Mouse (Mus musculus): ENCODE data around the gene Olfr681. TPM values are rescaled to one million over a fixed set of nuclear protein-coding genes. Genes with fewer than 3 reads are reported as not detected.
"Not testable (repeated sequence)": the region's sequence is repeated elsewhere in the genome, so short reads cannot be mapped to it uniquely, and the experiment has no call there.

Olfr681 gene
- not detected for total RNA-seq (2022)

DNA sequence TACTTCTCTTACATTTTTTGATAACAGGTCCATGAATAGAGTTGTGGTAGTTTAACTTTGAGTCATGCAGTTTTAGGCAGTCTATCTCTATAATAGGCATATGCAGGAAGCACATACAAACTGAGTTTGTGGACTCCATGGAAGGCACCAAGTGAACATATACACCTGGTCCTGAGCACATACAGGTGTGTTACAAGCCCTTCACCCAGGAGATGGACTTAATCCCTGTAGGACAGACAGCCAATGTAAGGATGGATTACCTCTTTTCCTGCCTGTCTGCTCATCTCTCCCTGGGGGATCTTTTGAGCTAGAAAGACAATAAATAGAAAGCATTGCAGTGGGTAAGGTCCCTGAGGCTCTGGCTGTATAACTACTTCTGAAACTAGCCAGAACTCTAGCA lies at the start of gene Olfr681:
Gene Olfr681 (plus strand): TSS at position 301 of the 400 bp plus-strand sequence.
- DNase-seq (ENCODE audit: low spot score in 2 of 2) = no peak

DNA sequence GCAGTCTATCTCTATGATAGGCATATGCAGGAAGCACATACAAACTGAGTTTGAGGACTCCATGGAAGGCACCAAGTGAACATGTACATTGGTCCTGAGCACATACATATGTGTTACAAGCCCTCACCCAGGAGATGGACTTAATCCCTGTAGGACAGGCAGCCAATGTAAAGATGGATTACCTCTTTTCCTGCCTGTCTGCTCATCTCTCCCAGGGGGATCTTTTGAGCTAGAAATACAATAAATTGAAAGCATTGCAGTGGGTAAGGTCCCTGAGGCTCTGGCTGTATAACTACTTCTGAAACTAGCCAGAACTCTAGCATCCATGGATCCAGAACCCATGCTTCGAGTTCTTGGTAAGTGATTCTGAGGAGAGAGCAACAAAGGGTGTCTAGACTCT lies 35.7 kb upstream of the Olfr681 start, which contains the start of gene Olfr679:
Gene Olfr679 (plus strand): TSS at position 301 of the 400 bp plus-strand sequence.
- no peak for DNase-seq (ENCODE audit: low spot score in 2 of 2)

DNA sequence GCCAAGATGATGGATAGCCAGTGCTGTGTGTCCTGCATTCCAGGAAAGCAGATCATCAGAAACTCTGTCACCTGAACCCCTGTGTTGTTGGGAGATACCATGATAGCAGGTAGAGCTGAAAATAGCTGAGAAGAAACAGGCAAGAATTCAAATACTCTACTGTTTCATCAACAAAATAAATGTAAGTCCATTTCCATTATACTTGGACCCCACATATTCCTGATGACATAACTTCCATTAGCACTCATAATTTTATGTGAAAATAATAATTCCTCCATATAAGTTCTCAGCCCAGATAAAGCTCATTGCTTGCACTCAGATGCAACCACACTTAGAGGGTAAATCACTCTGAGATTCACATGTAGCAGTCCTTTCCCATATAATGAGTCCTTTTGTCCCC lies 23.9 kb upstream of the Olfr681 start, which contains the start of gene Olfr680-ps1:
Gene Olfr680-ps1 (minus strand): TSS at position 101 of the 400 bp plus-strand sequence.
- DNase-seq (ENCODE audit: low spot score in 2 of 2) = not testable (repeated sequence)

DNA sequence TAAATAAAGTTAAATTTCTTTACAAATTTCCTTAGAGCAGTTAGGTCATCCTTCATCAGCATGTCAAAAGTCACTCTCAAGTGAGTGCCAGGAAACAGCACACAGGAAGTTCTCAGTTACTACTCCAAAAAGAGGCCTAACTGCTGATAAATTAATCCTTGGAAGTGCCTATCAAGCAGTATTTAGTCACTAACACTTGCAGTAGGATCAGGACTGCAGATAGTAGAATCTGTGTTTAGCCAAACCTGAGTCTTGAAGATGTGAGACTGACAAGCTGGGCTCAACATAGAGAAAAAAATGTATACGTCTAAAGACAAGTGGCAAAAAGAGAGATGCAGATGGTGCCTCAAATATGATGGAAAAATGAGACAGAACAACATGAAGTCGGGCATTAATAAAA lies 24.6 kb downstream of the Olfr681 start:
- DNase-seq (ENCODE audit: low spot score in 2 of 2) = no peak

GRCm38 (mm10) chr7:105146912-105147311 lies 30.3 kb downstream of the Olfr681 start, which contains the start of gene Olfr683:
TSS of gene Olfr683 (minus strand) at chr7:105147012.
- no peak for DNase-seq (ENCODE audit: low spot score in 2 of 2)

- DNase-seq (ENCODE audit: low spot score in 2 of 2) = no peak
These were observed 46.9 kb downstream of the Olfr681 start, which contains the start of gene Olfr684 for GRCm38 (mm10) chr7:105163553-105163952. TSS of gene Olfr684 (minus strand) at chr7:105163653.

- DNase-seq (ENCODE audit: low spot score in 2 of 2) = no peak
These were observed 54.1 kb downstream of the Olfr681 start for GRCm38 (mm10) chr7:105170773-105171172.

Other genes starting within 250 kb of the Olfr681 start
- gene Olfr665, start 238.8 kb upstream of the Olfr681 start, total RNA-seq (2022) = not detected
- gene Olfr666, start 220.9 kb upstream of the Olfr681 start, total RNA-seq (2022) = not detected
- gene Olfr667, start 195.4 kb upstream of the Olfr681 start, total RNA-seq (2022) = not detected
- not detected for gene Olfr668, start 188.8 kb upstream of the Olfr681 start, total RNA-seq (2022)
- not detected for gene Olfr669, start 182.6 kb upstream of the Olfr681 start, total RNA-seq (2022)
- not detected for gene Olfr670, start 154.2 kb upstream of the Olfr681 start, total RNA-seq (2022)
- not detected for gene Olfr671, start 137.7 kb upstream of the Olfr681 start, total RNA-seq (2022)
- not detected for gene Olfr672, start 114.8 kb upstream of the Olfr681 start, total RNA-seq (2022)
- not detected for gene Olfr675, start 88.4 kb upstream of the Olfr681 start, total RNA-seq (2022)
- not detected for gene Olfr676, start 84.1 kb upstream of the Olfr681 start, total RNA-seq (2022)
- gene Olfr677, start 65.5 kb upstream of the Olfr681 start, total RNA-seq (2022) = not detected
- gene Olfr678, start 52.4 kb upstream of the Olfr681 start, total RNA-seq (2022) = not detected
- gene Olfr679, start 35.6 kb upstream of the Olfr681 start, total RNA-seq (2022) = not detected
- gene Olfr680-ps1, start 24.0 kb upstream of the Olfr681 start, total RNA-seq (2022) = not detected
- not detected for gene Olfr683, start 30.2 kb downstream of the Olfr681 start, total RNA-seq (2022)
- gene Olfr684, start 46.8 kb downstream of the Olfr681 start, total RNA-seq (2022) = not detected
- not detected for gene Olfr685, start 69.2 kb downstream of the Olfr681 start, total RNA-seq (2022)
- not detected for gene Olfr686, start 90.6 kb downstream of the Olfr681 start, total RNA-seq (2022)
- not detected for gene Olfr688, start 171.3 kb downstream of the Olfr681 start, total RNA-seq (2022)
- not detected for gene Olfr689, start 194.3 kb downstream of the Olfr681 start, total RNA-seq (2022)
- gene Olfr690, start 217.3 kb downstream of the Olfr681 start, total RNA-seq (2022) = under 1 TPM; 0.27 to 0.57 (median 0.40) TPM
- gene Olfr691, start 225.4 kb downstream of the Olfr681 start, total RNA-seq (2022) = 1 to 10 TPM in 2 of 4 experiments, under 1 TPM in 2; 0.63 to 1.3 (median 0.86) TPM